Mouse (Mus musculus) kidney, embryonic 14.5 days (tissue): ENCODE measurements around the gene Hist1h3d. TPM values are rescaled to one million over a fixed set of nuclear protein-coding genes. Genes with fewer than 3 reads are reported as not detected.
A peak's percentile ranks its signal among the peaks of the same experiment; 100 is the strongest.
"Not testable (repeated sequence)": the region's sequence is repeated elsewhere in the genome, so short reads cannot be mapped to it uniquely, and the experiment has no call there.

Experiments used
- ATAC-seq: fragments of 200-750 bp; cut with Nextera tagmentation; 2 replicates; pipeline ENCODE4 v1.8.0; 2017; ENCODE audit warnings: moderate number of reproducible peaks, mild to moderate bottlenecking, moderate TSS enrichment, moderate library complexity; ENCODE audit not compliant: low FRiP score, low TSS enrichment
- H3K27ac ChIP-seq: fragments of 300-500 bp; sonication (generic); 2 replicates; pipeline ENCODE4 v1.5.1; 2014; ENCODE audit warnings: low read depth, mild to moderate bottlenecking, low read length, moderate library complexity, mixed read lengths
- H3K27me3 ChIP-seq: fragments of 300-500 bp; sonication (generic); 2 replicates; pipeline ENCODE4 v1.6.1; 2014; ENCODE audit warnings: mild to moderate bottlenecking, low read length; ENCODE audit not compliant: control insufficient read depth, insufficient read depth
- H3K36me3 ChIP-seq: fragments of 300-500 bp; sonication (generic); 2 replicates; pipeline ENCODE4 v1.6.1; 2014; ENCODE audit warnings: low read length, mixed read lengths; ENCODE audit not compliant: control insufficient read depth, insufficient read depth
- H3K4me1 ChIP-seq: fragments of 300-500 bp; sonication (generic); 2 replicates; pipeline ENCODE4 v1.6.1; 2014; ENCODE audit warnings: low read length, mixed read lengths; ENCODE audit not compliant: control insufficient read depth, insufficient read depth
- H3K4me2 ChIP-seq: fragments of 300-500 bp; sonication (generic); replicated peaks from 2 replicates; pipeline ENCODE4 v1.6.1; 2014; ENCODE audit warnings: low read depth, mild to moderate bottlenecking, low read length
- H3K4me3 ChIP-seq: fragments of 300-500 bp; sonication (generic); 2 replicates; pipeline ENCODE4 v1.5.1; 2014; ENCODE audit warnings: mild to moderate bottlenecking, low read length
- H3K9ac ChIP-seq: fragments of 300-500 bp; sonication (generic); 2 replicates; pipeline ENCODE4 v1.6.1; 2014; ENCODE audit warnings: low read depth, mild to moderate bottlenecking, low read length, moderate library complexity
- H3K9me3 ChIP-seq: fragments of 300-500 bp; sonication (generic); 2 replicates; pipeline ENCODE4 v1.6.1; 2016; ENCODE audit warnings: low read length; ENCODE audit not compliant: control insufficient read depth
- WGBS: fragments of 180-500 bp; shearing (Covaris S2); extraction: QIAGEN DNeasy Blood & Tissue Kit; methylation state at CpG from one replicate; pipeline ENCODE4 v1.1.7; 2014; 5-methylcytosine and 5-hydroxymethylcytosine counted together
- polyA plus RNA-seq: library from polyadenylated mRNA; unstranded; fragments of >200 nt; fragmentation: Nextera tagmentation; extraction: Ambion mirVana; gene quantifications from 2 replicates; pipeline ENCODE4 v1.2.1, GENCODE M21; 2014

The Hist1h3d gene
- polyA plus RNA-seq, 1 experiment from 2014 or later, result 12.0 TPM

DNA sequence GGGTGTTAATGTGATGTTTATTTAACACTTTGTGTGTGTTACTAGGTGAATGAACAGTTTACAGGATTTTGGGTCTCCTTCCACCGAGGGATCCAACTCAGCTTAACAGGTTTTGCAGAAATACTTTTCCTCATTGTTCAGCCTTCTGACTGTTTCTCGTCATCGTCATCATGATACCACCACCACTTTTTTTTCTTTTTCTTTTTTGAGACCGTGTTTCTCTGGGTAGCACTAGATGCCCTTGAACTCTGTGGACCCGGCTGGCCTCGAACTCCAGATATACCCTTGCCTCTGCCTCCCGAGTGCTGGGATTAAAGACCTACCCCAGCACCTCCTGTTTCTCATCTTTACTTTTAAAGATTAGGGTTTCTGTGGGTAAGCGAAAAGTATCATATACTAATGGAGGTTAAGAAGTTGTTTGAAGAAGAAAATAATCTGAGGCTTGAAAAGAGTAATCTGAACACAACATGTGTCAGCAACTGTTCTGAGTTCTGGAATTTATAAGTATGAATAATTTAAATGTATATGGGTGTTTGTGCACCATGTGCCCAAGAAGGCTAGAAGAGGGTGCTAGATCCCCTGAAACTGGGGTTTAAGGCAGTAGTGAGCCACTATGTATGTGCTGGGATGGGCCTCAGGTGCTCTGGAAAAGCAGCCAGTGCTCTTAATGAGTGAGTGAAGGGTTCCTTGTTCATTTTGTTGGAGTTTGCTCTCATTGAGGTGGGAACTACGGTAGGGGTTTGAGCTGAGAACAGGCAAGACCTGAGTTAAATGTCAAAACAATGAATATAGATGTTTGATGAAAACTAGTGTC lies 43.1 kb upstream of the Hist1h3d start:
- H3K4me2 ChIP-seq, result peak overlapping the region; percentile 69
- WGBS, result 26% methylated on average over 9 of the region's 9 CpGs
- peak overlapping the region; percentile 62 for H3K4me3 ChIP-seq
- no peak for ATAC-seq
- H3K36me3 ChIP-seq, result no peaks in the 10 kb centered on the region
- peak overlapping the region; percentile 89 for H3K9ac ChIP-seq
- no peaks in the 10 kb centered on the region for H3K9me3 ChIP-seq
- peak overlapping the region; percentile 99 for H3K27ac ChIP-seq
- H3K27me3 ChIP-seq, result no peaks in the 10 kb centered on the region
- H3K4me1 ChIP-seq, result peaks cover 23% of the 10 kb centered on the region

- H3K27me3 ChIP-seq, H3K9me3 ChIP-seq, H3K36me3 ChIP-seq: not testable (repeated sequence)
- peak within 1 kb of the TSS; percentile 89 for H3K9ac ChIP-seq
- peak; percentile 54 for ATAC-seq
- peaks cover 21% of the 10 kb centered on the region for H3K4me1 ChIP-seq
- peak within 1 kb of the TSS; percentile 62 for H3K4me3 ChIP-seq
- peak within 1 kb of the TSS; percentile 69 for H3K4me2 ChIP-seq
- peak within 1 kb of the TSS; percentile 99 for H3K27ac ChIP-seq
- under 1% methylated on average over 20 of the region's 53 CpGs for WGBS
Observed at GRCm38 (mm10) chr13:23533560-23534367, 41.8 kb upstream of the Hist1h3d start, which contains the start of gene Hist1h2af. TSS of gene Hist1h2af (plus strand) at chr13:23533906.

- WGBS, result under 1% methylated on average over 15 of the region's 15 CpGs
- Histone ChIP-seq H3K9ac (peak overlapping the region; percentile 89), H3K4me3 (peak overlapping the region; percentile 62), H3K27me3 (no peaks in the 10 kb centered on the region), H3K4me1 (peaks cover 16% of the 10 kb centered on the region), H3K27ac (peak overlapping the region; percentile 99), H3K9me3 (no peaks in the 10 kb centered on the region), H3K4me2 (peak overlapping the region; percentile 69), H3K36me3 (no peaks in the 10 kb centered on the region)
- ATAC-seq, result no peak
Observed at GRCm38 (mm10) chr13:23534368-23535131, 41.0 kb upstream of the Hist1h3d start.

DNA sequence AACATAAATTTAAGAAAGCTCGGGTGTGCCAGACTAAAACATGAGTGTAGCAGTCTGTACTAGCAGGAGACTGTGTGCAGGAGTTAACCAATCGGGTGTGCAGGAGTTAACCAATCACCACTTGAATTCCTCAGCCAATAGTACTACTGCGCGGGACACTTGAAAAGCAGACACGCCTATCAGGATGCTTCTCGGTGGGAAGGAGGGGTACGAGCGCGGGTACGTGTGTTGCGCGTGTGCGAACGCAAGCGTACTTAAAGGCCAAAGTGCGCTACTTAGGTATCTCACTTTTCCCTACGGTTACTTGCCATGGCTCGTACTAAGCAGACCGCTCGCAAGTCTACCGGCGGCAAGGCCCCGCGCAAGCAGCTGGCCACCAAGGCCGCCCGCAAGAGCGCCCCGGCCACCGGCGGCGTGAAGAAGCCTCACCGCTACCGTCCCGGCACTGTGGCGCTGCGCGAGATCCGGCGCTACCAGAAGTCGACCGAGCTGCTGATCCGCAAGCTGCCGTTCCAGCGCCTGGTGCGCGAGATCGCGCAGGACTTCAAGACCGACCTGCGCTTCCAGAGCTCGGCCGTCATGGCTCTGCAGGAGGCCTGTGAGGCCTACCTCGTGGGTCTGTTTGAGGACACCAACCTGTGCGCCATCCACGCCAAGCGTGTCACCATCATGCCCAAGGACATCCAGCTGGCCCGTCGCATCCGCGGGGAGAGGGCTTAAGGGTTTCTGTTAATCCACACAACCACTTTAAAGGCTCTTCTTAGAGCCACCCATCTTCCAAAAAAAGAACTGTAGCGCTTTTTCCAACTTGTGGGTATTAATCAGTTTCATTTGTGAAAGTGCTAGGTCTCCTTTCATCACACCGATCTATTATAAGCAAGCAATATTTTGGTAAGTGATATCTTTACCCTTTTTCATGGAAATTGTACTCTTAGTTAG lies 40.2 kb upstream of the Hist1h3d start, which contains the start of gene Hist1h3g:
TSS of gene Hist1h3g (plus strand) at position 286 of the 939 bp plus-strand sequence.
- peak; percentile 93 for ATAC-seq
- Histone ChIP-seq H3K9ac (peak within 1 kb of the TSS; percentile 89), H3K4me3 (peak within 1 kb of the TSS; percentile 62), H3K27ac (peak within 1 kb of the TSS; percentile 99), H3K4me1 (peaks cover 16% of the 10 kb centered on the region), H3K4me2 (peak within 1 kb of the TSS; percentile 69)
- WGBS, result under 1% methylated on average over 44 of the region's 62 CpGs
- not testable (repeated sequence) for H3K9me3 ChIP-seq, H3K36me3 ChIP-seq, H3K27me3 ChIP-seq

GRCm38 (mm10) chr13:23536076-23536822 lies 39.3 kb upstream of the Hist1h3d start:
- Histone ChIP-seq H3K27me3 (no peaks in the 10 kb centered on the region), H3K36me3 (no peaks in the 10 kb centered on the region), H3K9me3 (no peaks in the 10 kb centered on the region), H3K4me3 (peak overlapping the region; percentile 62), H3K4me1 (peaks cover 16% of the 10 kb centered on the region), H3K27ac (peak overlapping the region; percentile 99), H3K9ac (peak overlapping the region; percentile 89), H3K4me2 (peak overlapping the region; percentile 69)
- no peak for ATAC-seq
- WGBS, result 17% methylated on average over 7 of the region's 7 CpGs

DNA sequence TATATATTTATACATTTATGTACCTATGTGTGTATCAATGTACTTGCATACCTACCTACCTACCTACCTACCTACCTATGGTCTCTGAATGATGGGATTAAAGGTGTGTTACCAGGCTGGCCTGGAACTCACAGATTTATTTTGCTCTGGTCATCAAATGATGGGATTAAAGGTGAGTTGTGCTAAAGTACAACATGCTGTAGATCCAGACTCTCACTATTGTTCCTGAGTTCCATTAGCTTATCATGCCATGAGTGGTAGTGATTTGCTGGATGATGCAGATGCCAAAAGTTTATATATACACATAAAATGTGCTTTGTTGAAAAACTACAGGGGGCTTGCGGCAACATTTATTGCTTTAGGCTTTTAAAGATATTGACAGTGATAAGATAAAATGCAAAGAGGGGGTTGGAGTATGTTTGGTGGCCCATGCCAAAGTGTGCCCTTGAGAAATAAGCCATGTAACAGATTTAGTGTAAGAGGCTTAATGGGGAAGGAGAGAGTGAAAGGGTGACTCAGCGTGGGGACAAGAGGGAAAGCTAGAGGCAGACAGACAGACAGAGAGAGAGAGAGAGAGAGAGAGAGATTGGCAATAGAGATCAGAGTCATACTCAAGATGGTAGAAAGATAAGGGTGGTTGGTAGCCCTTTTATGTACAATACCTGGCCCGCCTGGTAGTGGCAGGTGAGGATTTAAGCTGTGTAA lies 38.4 kb upstream of the Hist1h3d start:
- Histone ChIP-seq H3K36me3 (no peaks in the 10 kb centered on the region), H3K4me1 (peaks cover 16% of the 10 kb centered on the region), H3K9me3 (no peaks in the 10 kb centered on the region), H3K4me3 (peak overlapping the region; percentile 62), H3K4me2 (peak overlapping the region; percentile 69), H3K27me3 (no peaks in the 10 kb centered on the region), H3K27ac (no peak overlapping the region), H3K9ac (peak overlapping the region; percentile 89; the same call in 1 of the 2 replicates)
- WGBS, result 68% methylated on average over 3 of the region's 3 CpGs
- ATAC-seq, result no peak

GRCm38 (mm10) chr13:23538249-23538648 lies 37.3 kb upstream of the Hist1h3d start:
- H3K27ac ChIP-seq, result no peak overlapping the region
- WGBS, result 72% methylated on average over 5 of the region's 5 CpGs
- H3K4me1 ChIP-seq, result peaks cover 10% of the 10 kb centered on the region
- no peak overlapping the region for H3K4me3 ChIP-seq
- H3K4me2 ChIP-seq, result no peak overlapping the region
- H3K9ac ChIP-seq, result no peak overlapping the region
- no peaks in the 10 kb centered on the region for H3K36me3 ChIP-seq
- no peaks in the 10 kb centered on the region for H3K9me3 ChIP-seq
- no peak for ATAC-seq
- no peaks in the 10 kb centered on the region for H3K27me3 ChIP-seq
